Mouse (Mus musculus) lung, postnatal 0 days (tissue): ENCODE data around the gene Cog5.

Source experiments
- CTCF ChIP-seq: IDR thresholded peaks from 2 replicates; pipeline ENCODE4 v1.5.1; 2016; ENCODE audit warnings: antibody characterized with exemption, mild to moderate bottlenecking
- EP300 ChIP-seq: IDR thresholded peaks from 2 replicates; pipeline ENCODE4 v1.6.1; 2016; ENCODE audit warnings: antibody characterized with exemption, mild to moderate bottlenecking, control low read depth

- TF ChIP-seq CTCF: no peak
- TF ChIP-seq EP300: no peak
Observed at GRCm38 (mm10) chr12:31924135-31924534, 269.5 kb downstream of the Cog5 start.
